Mouse (Mus musculus) hindbrain, postnatal 0 days (tissue): ENCODE data around the gene Sash1. TPM values are rescaled to one million over a fixed set of nuclear protein-coding genes. Genes with fewer than 3 reads are reported as not detected.

ENCODE experiments used
- ATAC-seq: fragments of 200-750 bp; cut with Nextera tagmentation; 2 replicates; pipeline ENCODE4 v1.8.0; 2017; ENCODE audit warnings: mild to moderate bottlenecking, moderate TSS enrichment, moderate library complexity
- DNase-seq: peaks from one replicate; pipeline ENCODE4 v3.0.0-alpha.2; 2015; ENCODE audit warnings: low spot score
- H3K27ac ChIP-seq: fragments of 300-500 bp; sonication (generic); 2 replicates; pipeline ENCODE4 v1.5.1; 2014; ENCODE audit warnings: mild to moderate bottlenecking
- H3K27me3 ChIP-seq: fragments of 300-500 bp; sonication (generic); 2 replicates; pipeline ENCODE4 v1.6.1; 2014; ENCODE audit warnings: low read length, mixed read lengths; ENCODE audit not compliant: insufficient read depth
- H3K36me3 ChIP-seq: fragments of 300-500 bp; sonication (generic); 2 replicates; pipeline ENCODE4 v1.6.1; 2014; ENCODE audit warnings: low read length, mixed read lengths; ENCODE audit not compliant: insufficient read depth
- H3K4me1 ChIP-seq: fragments of 300-500 bp; sonication (generic); 2 replicates; pipeline ENCODE4 v1.6.1; 2014; ENCODE audit warnings: antibody characterized with exemption, low read length, mixed read lengths; ENCODE audit not compliant: insufficient read depth
- H3K4me2 ChIP-seq: fragments of 300-500 bp; sonication (generic); 2 replicates; pipeline ENCODE4 v1.6.1; 2014; ENCODE audit warnings: low read depth, mild to moderate bottlenecking, low read length, moderate library complexity, mixed read lengths
- H3K4me3 ChIP-seq: fragments of 300-500 bp; sonication (generic); 2 replicates; pipeline ENCODE4 v1.5.1; 2014; ENCODE audit warnings: low read length
- H3K9ac ChIP-seq: fragments of 300-500 bp; sonication (generic); replicated peaks from 2 replicates; pipeline ENCODE4 v1.6.1; 2014; ENCODE audit warnings: mild to moderate bottlenecking, low read length, moderate library complexity, mixed read lengths
- H3K9me3 ChIP-seq: fragments of 300-500 bp; sonication (generic); 2 replicates; pipeline ENCODE4 v1.6.1; 2016; ENCODE audit warnings: low read length, mixed read lengths
- CTCF ChIP-seq: IDR thresholded peaks from 2 replicates; pipeline ENCODE4 v1.5.1; 2016; ENCODE audit warnings: antibody characterized with exemption, control low read depth, low read depth
- WGBS: fragments of 180-500 bp; shearing (Covaris S2); extraction: QIAGEN DNeasy Blood & Tissue Kit; methylation state at CpG from one replicate; pipeline ENCODE4 v1.1.7; 2014; 5-methylcytosine and 5-hydroxymethylcytosine counted together
- polyA plus RNA-seq: library from polyadenylated mRNA; unstranded; fragments of >200 nt; fragmentation: Nextera tagmentation; extraction: Ambion mirVana; gene quantifications from 2 replicates; pipeline ENCODE4 v1.2.1, GENCODE M21; 2015
- total RNA-seq: library from RNA; depleted of rRNA; stranded (reverse); fragments of >200 nt; gene quantifications from 2 replicates; pipeline ENCODE4 v1.2.3, GENCODE M21; 2014

Gene Sash1
- total and polyA plus RNA-seq, 2 experiments from 2014 or later, result 7.4 to 50.8 TPM

DNA sequence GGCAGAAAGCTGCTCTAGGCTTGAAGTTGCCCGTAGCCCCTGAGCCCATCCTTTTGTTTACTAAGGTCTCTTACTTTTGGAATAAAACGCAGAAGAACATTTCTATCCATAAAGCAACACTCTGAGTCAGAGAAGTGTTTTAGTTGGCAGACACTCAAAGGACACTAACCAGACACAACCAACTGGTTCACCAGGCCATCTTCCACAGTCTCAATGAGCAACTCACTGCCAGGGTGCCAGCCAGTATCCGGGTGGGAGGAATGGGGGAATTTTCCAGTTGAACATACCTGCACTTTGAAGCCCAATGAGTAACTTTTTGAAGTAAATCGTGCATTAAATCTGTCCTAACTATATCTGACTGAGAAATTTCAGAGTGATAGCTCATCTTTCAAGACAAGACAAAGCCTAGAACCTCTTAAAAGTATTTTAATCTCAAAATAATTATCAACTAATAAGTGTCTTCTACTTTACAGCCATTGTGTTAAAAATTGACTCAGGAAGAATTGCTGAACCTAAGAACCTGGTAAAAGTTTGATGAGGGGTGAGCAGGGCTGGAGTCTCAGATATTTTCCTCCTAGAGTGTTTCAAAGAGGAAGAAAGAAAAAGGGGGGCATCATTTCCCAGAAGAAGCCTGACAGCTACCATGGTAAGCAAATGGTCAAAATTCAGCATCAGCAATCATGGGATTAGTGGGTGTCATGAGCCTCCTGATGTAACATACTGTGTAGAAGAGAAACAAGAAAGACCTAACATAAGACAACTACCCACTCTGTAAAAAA lies 74.4 kb downstream of the Sash1 start:
- Histone ChIP-seq H3K27me3 (no peaks in the 10 kb centered on the region), H3K4me2 (no peak overlapping the region), H3K4me1 (no peaks in the 10 kb centered on the region), H3K9me3 (no peaks in the 10 kb centered on the region), H3K36me3 (no peaks in the 10 kb centered on the region), H3K9ac (no peak overlapping the region), H3K4me3 (no peak overlapping the region), H3K27ac (no peak overlapping the region)
- 87% methylated on average over 4 of the region's 4 CpGs for WGBS
- ATAC-seq (no peak), DNase-seq (no peak)
- no peak for TF ChIP-seq CTCF

GRCm38 (mm10) chr10:8810496-8810895 lies 75.4 kb downstream of the Sash1 start:
- H3K9ac ChIP-seq, result no peak overlapping the region
- no peak overlapping the region for H3K27ac ChIP-seq
- H3K4me1 ChIP-seq, result no peaks in the 10 kb centered on the region
- H3K4me3 ChIP-seq, result no peak overlapping the region
- H3K36me3 ChIP-seq, result no peaks in the 10 kb centered on the region
- H3K4me2 ChIP-seq, result no peak overlapping the region
- ATAC-seq (no peak), DNase-seq (no peak)
- no peaks in the 10 kb centered on the region for H3K27me3 ChIP-seq
- TF ChIP-seq CTCF, result no peak
- WGBS, result 56% methylated on average over 7 of the region's 7 CpGs
- no peaks in the 10 kb centered on the region for H3K9me3 ChIP-seq

- H3K36me3 ChIP-seq, result no peaks in the 10 kb centered on the region
- H3K9me3 ChIP-seq, result no peaks in the 10 kb centered on the region
- H3K27ac ChIP-seq, result no peak overlapping the region
- H3K4me2 ChIP-seq, result no peak overlapping the region
- H3K4me1 ChIP-seq, result peaks cover 11% of the 10 kb centered on the region; the same call in 1 of the 2 replicates
- no peaks in the 10 kb centered on the region for H3K27me3 ChIP-seq
- DNase-seq (no peak), ATAC-seq (no peak)
- no peak overlapping the region for H3K9ac ChIP-seq
- WGBS, result 91% methylated on average over 10 of the region's 10 CpGs
- no peak for TF ChIP-seq CTCF
- no peak overlapping the region for H3K4me3 ChIP-seq
Observed at GRCm38 (mm10) chr10:8808383-8808782, 77.5 kb downstream of the Sash1 start.

- ATAC-seq (no peak), DNase-seq (peak; percentile 33)
- no peaks in the 10 kb centered on the region for H3K27me3 ChIP-seq
- no peak overlapping the region for H3K9ac ChIP-seq
- peaks cover 11% of the 10 kb centered on the region; the same call in 1 of the 2 replicates for H3K4me1 ChIP-seq
- WGBS, result 56% methylated on average over 9 of the region's 9 CpGs
- no peaks in the 10 kb centered on the region for H3K9me3 ChIP-seq
- no peak overlapping the region for H3K4me2 ChIP-seq
- TF ChIP-seq CTCF, result no peak
- H3K4me3 ChIP-seq, result no peak overlapping the region
- H3K36me3 ChIP-seq, result no peaks in the 10 kb centered on the region
- no peak overlapping the region for H3K27ac ChIP-seq
Observed at GRCm38 (mm10) chr10:8807581-8807980, 78.3 kb downstream of the Sash1 start.

- no peak for DNase-seq
- Histone ChIP-seq H3K27me3 (no peaks in the 10 kb centered on the region), H3K9me3 (no peaks in the 10 kb centered on the region), H3K4me3 (no peak overlapping the region), H3K36me3 (no peaks in the 10 kb centered on the region), H3K4me2 (no peak overlapping the region), H3K27ac (no peak overlapping the region), H3K4me1 (peaks cover 21% of the 10 kb centered on the region), H3K9ac (no peak overlapping the region)
- no peak for TF ChIP-seq CTCF
- no peak for ATAC-seq
- WGBS, result 86% methylated on average over 3 of the region's 3 CpGs
Observed at GRCm38 (mm10) chr10:8805402-8805801, 80.5 kb downstream of the Sash1 start.

- no peaks in the 10 kb centered on the region for H3K27me3 ChIP-seq
- H3K9ac ChIP-seq, result no peak overlapping the region
- no peak for TF ChIP-seq CTCF
- DNase-seq (peak; percentile 69), ATAC-seq (peak; percentile 35; the same call in 1 of the 2 replicates)
- WGBS, result 23% methylated on average over 8 of the region's 8 CpGs
- H3K9me3 ChIP-seq, result no peaks in the 10 kb centered on the region
- peaks cover 21% of the 10 kb centered on the region for H3K4me1 ChIP-seq
- H3K27ac ChIP-seq, result peak overlapping the region; percentile 20; the same call in 1 of the 2 replicates
- no peaks in the 10 kb centered on the region for H3K36me3 ChIP-seq
- no peak overlapping the region for H3K4me3 ChIP-seq
- no peak overlapping the region for H3K4me2 ChIP-seq
Observed at GRCm38 (mm10) chr10:8804292-8804691, 81.6 kb downstream of the Sash1 start.
